Mouse (Mus musculus) intestine, embryonic 16.5 days (tissue): Measurements from ENCODE around the gene Dixdc1. TPM values are rescaled to one million over a fixed set of nuclear protein-coding genes. Genes with fewer than 3 reads are reported as not detected.

Source experiments
- ATAC-seq: fragments of 200-750 bp; cut with Nextera tagmentation; 2 replicates; pipeline ENCODE4 v1.8.0; 2017; ENCODE audit warnings: moderate TSS enrichment, moderate library complexity
- H3K27ac ChIP-seq: fragments of 300-500 bp; sonication (generic); 2 replicates; pipeline ENCODE4 v1.5.1; 2014; ENCODE audit warnings: mild to moderate bottlenecking, low read length
- H3K27me3 ChIP-seq: fragments of 300-500 bp; sonication (generic); replicated peaks from 2 replicates; pipeline ENCODE4 v1.6.1; 2014; ENCODE audit warnings: low read length, control low read depth, mixed read lengths; ENCODE audit not compliant: control insufficient read depth, insufficient read depth
- H3K36me3 ChIP-seq: fragments of 300-500 bp; sonication (generic); 2 replicates; pipeline ENCODE4 v1.6.1; 2014; ENCODE audit warnings: low read length, control low read depth; ENCODE audit not compliant: control insufficient read depth, insufficient read depth
- H3K4me1 ChIP-seq: fragments of 300-500 bp; sonication (generic); 2 replicates; pipeline ENCODE4 v1.6.1; 2014; ENCODE audit warnings: low read length, control low read depth, mixed read lengths; ENCODE audit not compliant: control insufficient read depth, insufficient read depth
- H3K4me2 ChIP-seq: fragments of 300-500 bp; sonication (generic); 2 replicates; pipeline ENCODE4 v1.6.1; 2014; ENCODE audit warnings: low read depth, low read length, control low read depth
- H3K4me3 ChIP-seq: fragments of 300-500 bp; sonication (generic); 2 replicates; pipeline ENCODE4 v1.5.1; 2014; ENCODE audit warnings: mild to moderate bottlenecking, low read length
- H3K9ac ChIP-seq: fragments of 300-500 bp; sonication (generic); 2 replicates; pipeline ENCODE4 v1.6.1; 2014; ENCODE audit warnings: low read depth, low read length
- H3K9me3 ChIP-seq: fragments of 300-500 bp; sonication (generic); 2 replicates; pipeline ENCODE4 v1.6.1; 2016; ENCODE audit warnings: low read length, control low read depth; ENCODE audit not compliant: control insufficient read depth
- WGBS: fragments of 180-500 bp; shearing (Covaris S2); extraction: QIAGEN DNeasy Blood & Tissue Kit; methylation state at CpG from one replicate; pipeline ENCODE4 v1.1.7; 2014; 5-methylcytosine and 5-hydroxymethylcytosine counted together
- polyA plus RNA-seq: library from polyadenylated mRNA; unstranded; fragments of >200 nt; fragmentation: Nextera tagmentation; extraction: Ambion mirVana; gene quantifications from 2 replicates; pipeline ENCODE4 v1.2.1, GENCODE M21; 2015

Dixdc1 gene
- 4.8 TPM in 2 replicates for polyA plus RNA-seq

DNA sequence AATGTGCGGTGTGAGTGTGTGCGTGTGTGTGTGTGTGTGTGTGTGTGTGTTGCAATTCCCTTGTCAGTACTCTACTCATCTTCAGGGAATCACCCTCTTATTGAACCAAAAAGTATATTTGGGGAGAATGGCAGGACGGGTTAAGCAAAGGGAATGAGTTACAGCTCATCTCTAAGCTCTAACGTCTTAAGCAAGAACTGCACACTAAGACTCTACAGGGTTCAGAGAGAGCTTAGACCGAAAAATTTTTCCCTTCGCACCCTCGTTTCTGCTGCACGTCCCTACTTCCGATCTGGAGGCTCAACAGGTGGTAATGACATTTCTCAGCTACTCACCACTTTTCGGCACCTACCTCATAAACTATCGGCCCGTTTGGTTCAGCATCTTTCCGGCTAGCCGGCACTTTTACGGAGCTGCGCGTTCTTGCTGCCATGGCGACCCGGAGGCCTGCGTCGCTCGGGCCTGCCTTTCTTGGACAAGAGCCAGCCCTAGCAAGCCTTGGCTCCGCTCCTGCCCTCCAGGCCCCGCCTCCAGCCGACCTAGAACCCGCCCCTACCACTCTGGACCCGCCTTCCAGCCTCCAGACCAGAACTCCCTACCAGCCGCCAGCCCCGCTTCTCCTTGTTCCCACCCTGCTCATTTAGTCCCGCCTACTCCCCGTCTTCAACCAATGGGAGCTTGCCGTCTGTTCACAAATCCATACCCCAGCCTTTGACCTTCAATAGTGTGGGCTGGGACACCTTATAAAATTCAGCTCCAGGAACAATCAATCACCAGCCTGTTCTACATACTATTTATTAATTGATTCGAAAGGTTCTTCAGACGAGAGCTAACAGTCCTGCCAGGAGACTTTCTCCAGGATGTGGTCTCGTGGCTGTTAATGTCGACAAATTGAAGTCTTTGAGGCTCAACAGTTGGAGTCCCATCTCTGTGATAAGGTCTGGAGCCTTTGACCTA, at the start of gene Dixdc1:
TSS of gene Dixdc1 (minus strand) at position 604 of the 957 bp plus-strand sequence.
- Histone ChIP-seq H3K36me3 (no peaks in the 10 kb centered on the region), H3K4me3 (peak within 1 kb of the TSS; percentile 38), H3K4me2 (peak within 1 kb of the TSS; percentile 53), H3K27me3 (no peaks in the 10 kb centered on the region), H3K9ac (no peak within 1 kb of the TSS), H3K27ac (peak within 1 kb of the TSS; percentile 45; the same call in 1 of the 2 replicates), H3K9me3 (no peaks in the 10 kb centered on the region), H3K4me1 (peaks cover 5% of the 10 kb centered on the region; the same call in 1 of the 2 replicates)
- 12% methylated on average over 36 of the region's 36 CpGs for WGBS
- peak; percentile 99 for ATAC-seq

DNA sequence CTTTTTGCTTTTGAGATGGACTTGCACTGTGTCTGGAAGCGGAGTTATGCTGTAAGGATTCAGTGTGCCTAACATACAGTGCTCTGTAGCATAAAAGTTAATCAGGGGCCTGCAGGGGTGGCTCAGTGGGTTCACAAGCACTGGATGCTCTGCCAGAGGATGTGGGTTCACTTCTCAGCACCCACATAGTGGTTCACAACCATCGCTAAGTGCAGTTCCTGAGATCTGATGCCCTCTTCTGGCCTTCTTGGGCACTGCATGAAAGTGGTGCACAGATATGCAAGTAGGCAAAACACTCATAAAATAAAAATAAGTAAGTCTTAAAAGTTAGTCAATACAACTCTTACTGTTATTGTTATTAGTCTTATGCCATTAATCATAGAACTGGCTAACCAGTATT, 42.8 kb upstream of the Dixdc1 start:
- Histone ChIP-seq H3K36me3 (peaks cover 13% of the 10 kb centered on the region; the same call in 1 of the 2 replicates), H3K4me1 (no peaks in the 10 kb centered on the region), H3K4me3 (no peak overlapping the region), H3K9ac (no peak overlapping the region), H3K4me2 (no peak overlapping the region), H3K9me3 (no peaks in the 10 kb centered on the region), H3K27me3 (no peaks in the 10 kb centered on the region), H3K27ac (no peak overlapping the region)
- 84% methylated on average over 2 of the region's 2 CpGs for WGBS
- no peak for ATAC-seq

DNA sequence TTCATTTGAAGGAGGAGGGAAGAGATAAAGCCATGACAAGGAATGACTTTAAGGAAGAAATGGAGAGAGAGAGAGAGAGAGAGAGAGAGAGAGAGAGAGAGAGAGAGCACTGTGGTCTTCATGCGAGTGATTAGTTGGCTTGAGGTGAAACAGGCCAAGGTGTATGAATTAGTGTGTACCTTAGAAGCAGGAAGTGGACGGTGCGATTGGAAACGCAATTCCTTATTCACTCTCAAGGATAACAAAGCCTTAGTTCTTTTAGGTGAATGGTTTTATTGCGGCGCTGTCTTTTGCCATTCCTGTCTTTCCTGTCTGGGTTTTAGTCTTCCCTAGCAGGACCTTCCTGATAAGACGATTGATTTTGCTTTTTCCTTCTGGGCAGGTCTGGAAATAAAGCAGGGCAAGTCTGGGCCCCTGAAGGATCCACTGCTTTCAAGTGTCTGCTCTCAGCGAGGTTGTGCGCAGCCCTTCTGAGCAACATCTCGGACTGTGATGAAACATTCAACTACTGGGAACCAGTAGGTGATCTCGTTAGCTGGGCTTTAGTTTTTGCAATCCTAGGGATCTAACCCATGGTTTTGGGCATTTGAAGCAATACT, 36.9 kb upstream of the Dixdc1 start:
- Histone ChIP-seq H3K27ac (peak overlapping the region; percentile 92), H3K4me3 (peak overlapping the region; percentile 98), H3K36me3 (peaks cover 4% of the 10 kb centered on the region; the same call in 1 of the 2 replicates), H3K4me2 (peak overlapping the region; percentile 86), H3K9me3 (no peaks in the 10 kb centered on the region), H3K4me1 (peaks cover 8% of the 10 kb centered on the region), H3K27me3 (no peaks in the 10 kb centered on the region), H3K9ac (peak overlapping the region; percentile 91)
- 42% methylated on average over 11 of the region's 11 CpGs for WGBS
- ATAC-seq, result peak; percentile 71

DNA sequence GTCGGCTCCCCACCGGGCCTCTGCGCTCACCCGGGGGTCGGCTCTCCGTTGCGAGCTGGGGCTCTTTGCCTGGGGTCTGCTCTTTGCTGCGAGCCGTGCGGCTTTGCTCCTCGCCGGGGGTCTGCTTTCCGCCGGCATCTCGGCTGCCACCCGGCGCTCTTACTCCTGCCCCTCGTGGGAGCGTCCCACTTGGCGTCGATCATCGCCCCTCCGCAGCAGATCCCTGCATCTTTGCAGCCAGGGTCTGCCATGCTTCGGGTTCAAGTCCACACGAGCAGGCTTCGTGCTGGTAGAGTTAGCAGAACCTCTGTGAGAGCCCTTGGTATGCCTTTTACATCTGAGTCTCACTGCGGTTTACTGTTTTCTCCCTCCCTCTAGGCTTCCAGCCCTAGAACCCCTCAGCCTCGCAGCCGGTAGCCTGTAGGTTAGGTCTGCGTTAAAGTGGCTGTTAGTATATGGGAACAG, 36.4 kb upstream of the Dixdc1 start:
- peak overlapping the region; percentile 86 for H3K4me2 ChIP-seq
- peak overlapping the region; percentile 91 for H3K9ac ChIP-seq
- no peaks in the 10 kb centered on the region for H3K27me3 ChIP-seq
- no peaks in the 10 kb centered on the region for H3K9me3 ChIP-seq
- H3K27ac ChIP-seq, result peak overlapping the region; percentile 92
- peak; percentile 57 for ATAC-seq
- H3K36me3 ChIP-seq, result peaks cover 4% of the 10 kb centered on the region; the same call in 1 of the 2 replicates
- under 1% methylated on average over 30 of the region's 30 CpGs for WGBS
- peaks cover 8% of the 10 kb centered on the region for H3K4me1 ChIP-seq
- H3K4me3 ChIP-seq, result peak overlapping the region; percentile 98

DNA sequence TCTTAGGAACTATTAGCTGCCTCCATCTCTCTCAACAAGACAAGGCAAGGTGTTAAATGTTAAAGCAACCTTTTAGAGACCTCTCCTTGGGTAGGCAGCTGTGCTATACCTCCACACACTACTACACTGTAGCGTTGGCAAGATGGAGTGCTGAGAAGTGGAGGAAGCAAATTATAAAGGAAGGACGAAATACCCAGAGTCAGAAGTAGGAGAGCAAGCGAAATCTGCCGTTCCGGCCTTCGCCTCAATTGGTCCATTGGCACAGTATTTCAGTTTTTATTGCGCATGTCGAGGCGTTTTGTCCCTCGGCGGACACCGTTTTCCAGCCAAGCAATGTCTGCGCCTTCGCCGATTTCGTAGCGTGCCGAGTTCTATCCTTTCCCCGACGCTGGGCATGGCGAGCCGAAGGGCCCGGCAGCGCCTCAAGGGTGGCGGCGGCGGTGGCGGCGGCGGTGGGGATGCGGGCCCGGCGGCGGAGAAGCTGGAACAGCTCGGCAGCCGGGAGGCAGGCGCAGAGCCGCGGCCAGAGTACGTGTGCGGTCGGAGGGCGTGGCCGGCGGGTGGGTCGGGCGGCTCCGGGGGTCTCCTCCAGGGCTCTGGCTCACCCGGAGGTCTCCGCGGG, 35.8 kb upstream of the Dixdc1 start, which contains the start of the genes Alg9 and 1110032A03Rik:
TSS of gene Alg9 (plus strand) at position 29 of the 622 bp plus-strand sequence.
TSS of gene 1110032A03Rik (minus strand) at position 530 of the 622 bp plus-strand sequence.
- peak; percentile 76 for ATAC-seq
- Histone ChIP-seq H3K27me3 (no peaks in the 10 kb centered on the region), H3K4me2 (peak within 1 kb of the TSS; percentile 86), H3K9ac (peak within 1 kb of the TSS; percentile 91), H3K9me3 (no peaks in the 10 kb centered on the region), H3K4me3 (peak within 1 kb of the TSS; percentile 98), H3K4me1 (peaks cover 8% of the 10 kb centered on the region), H3K36me3 (no peaks in the 10 kb centered on the region), H3K27ac (peak within 1 kb of the TSS; percentile 92)
- under 1% methylated on average over 50 of the region's 51 CpGs for WGBS

DNA sequence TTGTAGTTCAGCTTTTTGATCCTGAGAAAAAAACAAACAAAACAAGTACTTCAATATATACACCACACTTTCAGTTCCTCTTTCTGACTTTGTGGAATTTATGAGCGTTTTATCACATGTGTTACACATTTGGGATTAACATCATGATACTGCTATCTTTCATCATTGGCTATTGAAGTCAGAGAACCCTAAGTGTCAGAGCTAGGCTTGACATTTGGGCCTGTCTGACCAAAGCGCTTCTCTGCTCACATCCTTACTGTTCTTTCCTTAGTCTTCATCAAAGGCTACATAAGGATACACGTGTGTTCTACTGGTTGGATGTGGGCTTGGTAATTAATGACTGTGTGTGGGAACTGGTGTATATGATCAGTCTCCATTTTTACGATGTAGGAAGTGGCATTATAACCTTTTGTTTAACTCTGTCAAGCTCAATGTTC, 34.7 kb upstream of the Dixdc1 start:
- Histone ChIP-seq H3K9me3 (no peaks in the 10 kb centered on the region), H3K27me3 (no peaks in the 10 kb centered on the region), H3K27ac (no peak overlapping the region), H3K36me3 (no peaks in the 10 kb centered on the region), H3K4me2 (peak overlapping the region; percentile 86), H3K4me3 (no peak overlapping the region; the same call in 1 of the 2 replicates), H3K4me1 (peaks cover 8% of the 10 kb centered on the region), H3K9ac (peak overlapping the region; percentile 33; the same call in 1 of the 2 replicates)
- WGBS, result 50% methylated on average over 4 of the region's 4 CpGs
- no peak for ATAC-seq

DNA sequence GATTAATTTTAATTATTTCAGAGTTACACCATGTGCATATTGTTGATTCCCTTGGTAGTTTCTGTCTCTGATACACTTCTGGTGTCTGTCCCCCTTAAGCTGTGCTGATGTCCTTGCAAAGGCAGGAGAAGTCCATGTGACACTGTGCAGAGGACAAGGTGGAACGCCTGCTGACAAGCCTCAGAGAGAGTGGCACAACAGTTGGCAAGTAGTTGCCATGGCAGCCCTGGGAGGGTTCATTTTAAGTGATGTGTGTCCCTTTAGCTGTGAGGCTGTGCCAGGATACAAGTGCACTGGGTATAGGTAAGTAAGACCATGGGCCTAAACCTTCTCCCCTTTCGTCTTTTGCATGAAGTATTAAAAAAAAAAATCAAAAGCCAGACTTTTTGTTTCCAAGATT, 30.7 kb upstream of the Dixdc1 start:
- WGBS, result 93% methylated on average over 2 of the region's 2 CpGs
- H3K4me1 ChIP-seq, result peaks cover 9% of the 10 kb centered on the region
- H3K27me3 ChIP-seq, result no peaks in the 10 kb centered on the region
- no peak overlapping the region for H3K4me3 ChIP-seq
- H3K4me2 ChIP-seq, result no peak overlapping the region
- ATAC-seq, result no peak
- no peak overlapping the region for H3K27ac ChIP-seq
- H3K9me3 ChIP-seq, result no peaks in the 10 kb centered on the region
- no peaks in the 10 kb centered on the region for H3K36me3 ChIP-seq
- no peak overlapping the region for H3K9ac ChIP-seq

DNA sequence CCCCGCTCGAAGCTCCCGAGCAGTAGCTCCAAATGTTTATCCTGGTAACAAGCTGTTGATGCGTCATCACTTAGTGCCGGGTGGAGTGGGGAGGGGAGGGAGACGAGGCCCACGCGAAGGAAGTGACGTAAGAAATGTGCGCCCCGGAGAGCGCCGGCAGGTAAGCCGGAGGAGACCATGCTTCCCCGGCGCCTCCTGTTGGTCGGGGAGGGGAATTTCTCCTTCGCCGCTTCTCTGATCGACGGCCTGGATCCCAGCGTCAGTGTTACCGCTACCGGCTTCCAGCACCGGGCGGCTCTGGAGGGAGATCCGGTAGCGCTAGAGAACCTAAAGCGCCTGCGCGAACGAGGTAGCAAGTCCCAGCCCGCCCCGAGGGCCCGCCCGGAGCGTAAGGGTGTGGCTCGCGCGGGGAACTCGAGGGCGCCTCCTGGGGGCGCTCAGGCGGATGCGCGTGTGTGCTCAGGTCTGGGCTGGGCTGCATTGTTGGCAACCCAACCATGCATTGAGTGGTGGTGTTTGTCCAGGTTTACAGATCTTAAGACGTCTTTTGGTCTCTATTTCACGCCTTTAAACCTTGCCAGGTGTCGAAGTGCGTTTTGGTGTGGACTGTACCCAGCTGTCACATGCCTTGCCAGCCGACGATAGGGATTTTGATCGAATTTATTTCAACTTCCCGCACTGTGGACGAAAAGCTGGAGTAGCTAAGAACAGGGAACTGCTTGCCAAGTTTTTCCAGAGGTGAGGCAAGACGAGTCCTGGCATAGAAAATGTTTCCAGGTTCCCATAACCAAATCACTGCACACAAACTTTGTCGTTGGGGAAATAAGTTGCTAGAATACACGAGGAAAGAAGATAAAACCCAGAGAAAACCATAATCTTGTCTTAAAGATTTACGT, 29.0 kb upstream of the Dixdc1 start, which contains the start of gene Fdxacb1:
TSS of gene Fdxacb1 (plus strand) at position 130 of the 896 bp plus-strand sequence.
- Histone ChIP-seq H3K27ac (peak within 1 kb of the TSS; percentile 91), H3K27me3 (no peaks in the 10 kb centered on the region), H3K36me3 (no peaks in the 10 kb centered on the region), H3K9ac (peak within 1 kb of the TSS; percentile 72), H3K4me1 (peaks cover 4% of the 10 kb centered on the region; the same call in 1 of the 2 replicates), H3K9me3 (no peaks in the 10 kb centered on the region), H3K4me3 (peak within 1 kb of the TSS; percentile 65), H3K4me2 (peak within 1 kb of the TSS; percentile 87)
- peak; percentile 98 for ATAC-seq
- 3% methylated on average over 58 of the region's 59 CpGs for WGBS
